Mouse (Mus musculus): Measurements from ENCODE around the gene Tmed2.
"Not testable (repeated sequence)": the region's sequence is repeated elsewhere in the genome, so short reads cannot be mapped to it uniquely, and the experiment has no call there.

Tmed2 gene

DNA sequence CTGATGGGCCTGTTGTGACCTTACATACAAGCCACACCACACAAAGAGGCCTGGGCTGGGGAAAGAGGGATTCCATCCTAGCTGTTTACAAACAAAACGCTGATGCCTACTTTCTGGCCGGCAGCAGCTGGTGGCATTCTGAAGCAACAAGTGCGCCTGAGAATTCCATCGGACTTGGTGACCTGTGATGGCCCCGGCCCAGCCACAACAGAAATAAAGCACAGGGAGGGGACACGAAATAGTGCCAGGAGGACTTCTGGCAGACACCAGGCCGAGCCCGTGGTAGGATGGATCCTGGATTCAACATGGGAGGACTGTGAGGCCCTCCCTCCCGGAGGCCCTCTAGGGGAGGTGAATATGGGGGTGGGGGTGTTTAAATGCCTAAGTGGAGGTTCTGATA, 11.7 kb upstream of the Tmed2 start:
- DNase-seq, result no peak

DNA sequence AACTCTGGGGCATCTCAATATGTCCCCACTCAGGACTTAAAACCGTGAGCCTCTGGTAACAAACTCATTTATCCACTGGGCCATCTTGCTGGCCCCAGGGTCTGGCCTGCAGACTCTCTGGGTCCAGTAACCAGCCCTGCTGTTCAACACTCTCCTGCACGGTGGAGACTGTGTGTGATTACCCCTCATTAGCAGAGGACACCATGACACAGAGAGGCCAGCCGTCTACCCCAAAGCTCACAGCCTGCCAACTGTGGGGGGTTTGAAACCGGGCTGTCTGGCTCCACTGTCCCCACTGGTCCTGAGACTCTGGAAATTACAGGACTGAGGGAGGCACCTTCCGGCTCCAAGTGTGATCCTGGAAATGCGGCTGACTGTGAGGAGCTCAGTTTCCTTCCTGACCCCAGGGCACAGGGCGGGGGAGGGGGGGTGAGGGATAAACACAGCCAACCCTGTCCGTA, 11.3 kb upstream of the Tmed2 start:
- no peak for DNase-seq

DNA sequence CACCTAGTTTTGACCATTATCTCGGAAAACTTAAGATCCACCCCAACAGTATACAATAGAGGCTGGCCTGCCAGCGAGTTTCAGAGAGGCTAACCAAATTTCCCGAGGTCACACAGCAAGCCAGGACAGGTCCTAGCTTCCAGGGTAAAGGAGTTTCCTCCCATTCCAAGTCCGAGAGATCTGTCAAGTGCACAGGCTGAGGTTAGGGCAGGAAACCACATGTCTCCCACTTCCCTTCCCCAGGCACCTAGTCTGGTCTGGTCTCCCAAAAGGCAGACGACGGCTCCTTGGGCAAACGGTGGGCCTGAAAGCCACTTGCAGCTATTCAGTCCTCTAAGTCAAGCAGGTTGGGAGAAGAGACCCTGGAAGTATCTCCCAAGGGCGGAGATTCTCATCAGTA, 10.8 kb upstream of the Tmed2 start:
- no peak for DNase-seq

DNA sequence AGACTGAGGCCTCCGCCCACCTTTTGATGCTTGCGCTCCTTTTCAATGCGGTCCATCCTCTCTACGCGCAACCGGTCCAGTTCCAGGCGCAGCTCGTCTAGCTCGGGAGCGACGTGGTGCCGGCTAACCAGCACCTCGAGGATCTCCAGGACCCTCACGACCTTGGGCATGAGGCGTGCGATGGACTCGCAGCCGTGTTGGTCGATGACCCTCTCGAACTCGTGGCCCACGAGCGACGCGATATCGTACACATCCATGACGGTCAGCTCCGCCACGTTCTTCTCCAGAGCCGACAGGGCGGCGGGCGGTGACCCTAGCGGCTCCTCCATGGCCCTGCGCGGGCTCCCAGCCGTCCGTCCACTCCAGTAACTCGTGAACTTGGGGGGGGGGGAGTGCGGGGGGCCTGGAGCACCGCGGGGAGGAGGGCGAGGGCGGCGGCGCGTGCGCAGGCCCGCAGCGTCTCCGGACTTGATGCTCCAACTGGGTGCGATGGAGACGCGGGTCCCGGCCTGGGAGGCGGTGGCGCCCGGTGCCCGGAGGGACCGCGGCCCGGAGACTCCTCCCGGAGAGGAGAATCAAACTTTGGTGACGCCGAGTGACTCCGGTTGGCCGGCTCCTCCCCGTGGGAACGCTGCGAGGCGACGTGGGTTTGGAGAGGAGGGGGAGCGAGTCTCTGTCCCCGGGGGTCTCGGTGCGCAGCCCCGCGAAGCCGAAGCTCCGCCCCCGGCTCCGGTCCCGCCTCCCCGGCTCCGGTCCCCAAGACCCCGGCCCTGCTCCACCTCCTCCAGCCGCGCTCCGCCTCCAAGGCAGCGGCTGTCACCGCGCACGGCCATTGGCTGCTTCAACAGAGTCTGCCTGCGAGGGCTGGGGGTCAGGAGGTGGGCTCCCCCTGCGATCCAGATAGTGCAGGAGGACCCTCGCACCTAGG, 9.6 kb upstream of the Tmed2 start, which contains the start of gene Rilpl1:
Gene Rilpl1, minus strand, starts transcription at position 737 of the 928 bp plus-strand sequence.
- DNase-seq, result peak; percentile 41 to 54

DNA sequence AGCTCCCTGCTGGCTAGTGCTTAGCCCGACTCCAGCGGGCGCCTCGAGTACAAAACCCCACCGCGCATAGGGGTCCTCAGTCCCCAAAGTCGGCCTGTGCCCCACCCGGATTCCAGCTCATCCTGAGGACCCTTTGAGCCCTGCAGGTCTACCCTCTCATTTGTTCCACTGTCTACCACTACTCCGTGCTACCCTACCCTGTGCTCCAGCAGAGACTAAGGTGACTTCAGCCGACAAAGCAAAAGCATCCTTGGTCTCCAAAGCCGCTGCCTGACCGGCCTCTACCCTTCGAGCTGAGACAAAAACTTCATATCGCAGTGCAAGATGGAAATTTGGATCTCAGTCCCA, 8.9 kb upstream of the Tmed2 start:
- no peak for DNase-seq

DNA sequence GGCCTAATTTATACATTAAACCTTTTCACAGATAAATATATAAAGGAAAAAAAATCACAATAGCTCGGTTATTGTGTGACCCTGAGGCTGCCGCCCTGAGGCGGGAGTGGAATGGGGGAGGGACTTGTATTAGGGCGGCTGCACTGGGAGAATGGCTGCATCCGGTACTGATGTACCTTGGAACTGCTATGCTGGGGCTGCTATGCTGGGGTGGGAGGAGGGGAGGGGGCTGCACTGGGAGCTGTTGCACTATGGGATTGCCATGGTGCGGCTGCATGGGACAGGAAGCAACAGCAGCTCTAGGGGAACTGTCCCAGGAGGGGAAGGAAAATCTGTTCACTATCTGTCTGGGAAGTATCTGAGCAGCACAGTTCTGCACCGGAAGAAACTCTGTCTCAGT, 8.0 kb upstream of the Tmed2 start:
- no peak for DNase-seq

DNA sequence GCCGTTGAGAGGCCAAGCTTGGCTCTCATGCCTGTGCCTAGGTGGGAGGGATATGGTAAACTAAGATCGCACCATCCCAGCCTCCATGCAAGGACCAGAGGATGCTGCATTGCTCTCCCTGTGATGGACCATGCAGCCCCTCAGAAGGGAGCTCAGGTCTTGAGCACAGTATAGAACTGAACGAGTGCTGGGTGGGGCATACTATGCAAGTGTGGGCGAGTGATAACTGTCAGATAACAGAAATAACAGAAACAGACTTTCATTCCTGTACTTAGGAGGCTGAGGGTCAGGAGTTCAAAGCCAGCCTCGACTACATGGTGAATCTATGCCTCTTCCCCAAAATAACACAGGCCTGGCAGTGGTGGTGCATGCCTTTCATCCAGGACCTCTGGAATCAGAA, 5.5 kb upstream of the Tmed2 start:
- no peak for DNase-seq

DNA sequence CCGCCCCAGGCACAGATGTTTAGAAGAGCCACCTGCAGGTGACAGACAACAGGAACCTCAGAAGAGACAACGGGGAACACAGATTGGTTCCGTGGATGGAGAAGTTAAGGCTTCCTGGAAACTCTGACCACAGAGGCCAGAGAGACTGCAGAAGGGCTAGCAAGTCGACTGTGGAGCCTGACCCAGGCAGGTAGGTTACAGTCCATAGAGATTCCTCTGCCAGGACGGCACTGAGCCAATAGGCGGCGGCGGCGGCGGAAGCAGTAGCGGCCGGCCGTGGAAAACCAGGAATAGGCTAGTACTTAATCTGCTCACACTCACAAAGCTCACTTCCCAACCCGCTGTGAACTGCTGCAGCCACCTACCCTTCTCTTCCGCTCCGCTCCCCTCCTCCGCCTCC, 3.7 kb upstream of the Tmed2 start:
- peak; percentile 25 to 33 for DNase-seq

DNA sequence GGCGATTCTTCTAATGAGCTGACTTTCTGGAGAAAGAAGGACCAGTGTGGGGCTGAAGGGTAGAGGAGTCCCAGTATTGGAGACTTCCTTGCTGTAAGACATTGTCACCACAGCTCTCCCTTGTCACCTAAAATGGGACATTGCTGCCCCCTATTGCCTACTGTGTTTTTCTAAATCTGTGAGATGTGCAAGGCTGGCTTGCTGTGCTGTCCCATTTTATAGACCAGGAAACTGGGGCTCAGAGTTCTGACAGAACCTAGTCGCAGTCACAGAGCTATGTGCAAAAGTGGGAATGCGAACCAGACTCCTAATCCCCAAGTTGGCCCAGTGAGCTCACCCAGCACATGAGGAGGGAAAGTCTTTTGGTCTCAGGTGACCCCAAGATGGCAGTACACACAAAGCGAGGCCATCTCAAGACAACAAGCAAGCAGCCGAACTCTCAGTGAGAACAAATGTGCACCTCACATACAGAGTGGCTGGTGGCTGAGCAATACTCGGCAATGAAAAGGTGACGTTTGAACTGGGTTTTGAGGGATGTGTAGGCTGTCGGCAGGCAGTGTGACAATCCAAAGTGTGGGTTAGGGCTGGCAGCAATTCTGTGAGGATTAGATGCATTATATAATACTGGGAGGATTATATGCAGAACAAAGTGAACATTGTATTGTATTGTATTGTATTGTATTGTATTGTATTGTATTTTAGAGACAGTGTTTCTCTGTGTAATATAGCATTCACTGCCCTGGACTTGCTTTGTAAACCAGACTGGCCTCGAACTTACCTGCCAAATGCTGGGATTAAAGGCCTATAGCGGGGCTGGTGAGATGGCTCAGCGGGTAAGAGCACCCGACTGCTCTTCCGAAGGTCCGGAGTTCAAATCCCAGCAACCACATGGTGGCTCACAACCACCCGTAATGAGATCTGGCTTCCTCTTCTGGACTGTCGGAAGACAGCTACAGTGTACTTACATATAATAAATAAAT, 1.4 kb upstream of the Tmed2 start:
- DNase-seq, result peak; percentile 24 to 59

DNA sequence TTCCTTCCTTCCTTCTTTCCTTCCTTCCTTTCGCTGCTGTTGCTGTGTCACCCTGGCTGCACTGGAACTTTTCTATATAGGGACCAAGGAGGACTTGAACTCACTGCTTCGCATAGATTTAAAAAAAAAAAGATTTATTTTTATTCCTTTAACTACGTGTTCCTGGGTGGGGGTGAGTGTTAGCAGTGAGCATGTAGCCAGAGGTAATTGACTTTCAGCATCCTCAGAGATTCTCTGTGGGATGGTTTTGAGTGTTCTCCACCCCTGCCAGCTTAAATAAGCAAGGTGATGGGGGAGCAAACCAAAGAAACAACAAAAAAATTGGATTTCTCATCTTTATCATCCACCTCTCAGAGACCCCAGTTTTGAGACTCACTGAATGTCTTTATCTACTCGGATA, 590 bp upstream of the Tmed2 start:
- DNase-seq, result no peak

DNA sequence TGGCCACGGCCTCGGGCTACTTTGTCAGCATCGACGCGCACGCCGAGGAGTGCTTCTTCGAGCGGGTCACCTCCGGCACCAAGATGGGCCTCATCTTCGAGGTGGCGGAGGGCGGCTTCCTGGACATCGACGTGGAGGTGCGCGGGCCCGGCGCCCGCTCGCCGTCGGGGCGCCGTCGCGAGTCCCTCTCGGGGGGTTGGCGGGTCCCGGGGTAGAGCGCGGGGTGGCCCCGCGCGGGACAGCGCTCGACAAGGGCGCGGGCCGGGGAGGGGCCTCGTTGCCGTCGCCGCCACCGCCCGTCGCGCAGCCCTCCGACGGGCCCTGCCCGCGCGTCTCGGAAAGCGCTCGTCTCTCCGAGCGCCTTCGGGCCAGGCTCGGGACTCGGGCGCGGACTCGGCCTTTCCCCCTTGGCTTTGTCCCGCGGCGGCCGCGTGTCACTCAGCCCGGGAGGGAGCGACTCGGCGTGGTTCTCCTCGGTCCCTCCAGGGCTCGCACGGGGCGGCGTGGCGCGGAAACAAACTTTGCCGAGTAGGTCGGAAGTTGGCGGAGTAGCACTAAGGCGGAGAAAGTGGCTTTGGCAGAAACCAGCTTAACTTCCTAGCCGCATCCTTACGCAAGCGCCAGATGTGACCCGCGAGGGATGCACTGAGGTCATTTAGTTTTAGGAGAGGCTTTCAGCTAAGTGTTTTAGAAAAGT, 558 bp downstream of the Tmed2 start:
- DNase-seq, result peak; percentile 42 to 53

DNA sequence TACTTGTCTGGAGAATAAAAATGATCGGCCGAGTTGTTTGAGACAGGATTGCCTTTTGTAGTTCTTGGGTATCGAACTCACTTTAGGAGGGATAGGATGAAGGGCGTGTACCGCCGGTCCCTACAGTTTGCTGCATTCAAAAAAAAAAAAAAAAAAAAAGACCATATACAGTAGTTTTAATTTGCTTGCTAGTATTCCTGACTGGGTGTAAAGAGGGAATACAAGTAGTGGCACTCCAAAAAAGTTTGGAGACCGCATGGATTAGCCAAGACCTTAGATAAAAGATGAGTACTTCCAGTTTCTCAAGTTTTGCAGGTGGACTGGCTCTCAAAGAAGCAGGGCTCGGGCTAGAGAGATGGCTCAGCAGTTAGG, 1.1 kb downstream of the Tmed2 start:
- DNase-seq, result no peak

DNA sequence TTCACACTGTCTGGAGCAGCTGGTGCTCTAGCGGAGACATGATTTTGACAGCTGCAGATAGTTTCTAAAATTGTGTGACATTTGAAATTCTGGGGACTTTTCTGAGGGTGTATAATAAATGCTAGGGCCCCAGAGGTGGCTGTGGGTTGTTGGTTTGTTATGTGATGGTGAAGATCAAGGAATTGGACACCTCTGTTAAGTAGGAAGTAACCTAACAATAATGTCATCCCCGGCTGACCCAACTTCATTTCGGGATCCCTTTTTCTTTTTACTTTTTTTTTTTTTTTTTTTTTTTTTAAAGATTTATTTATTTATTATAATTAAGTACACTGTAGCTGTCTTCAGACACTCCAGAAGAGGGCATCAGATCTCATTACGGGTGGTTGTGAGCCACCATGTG, 10.2 kb downstream of the Tmed2 start:
- DNase-seq, result not testable (repeated sequence)

DNA sequence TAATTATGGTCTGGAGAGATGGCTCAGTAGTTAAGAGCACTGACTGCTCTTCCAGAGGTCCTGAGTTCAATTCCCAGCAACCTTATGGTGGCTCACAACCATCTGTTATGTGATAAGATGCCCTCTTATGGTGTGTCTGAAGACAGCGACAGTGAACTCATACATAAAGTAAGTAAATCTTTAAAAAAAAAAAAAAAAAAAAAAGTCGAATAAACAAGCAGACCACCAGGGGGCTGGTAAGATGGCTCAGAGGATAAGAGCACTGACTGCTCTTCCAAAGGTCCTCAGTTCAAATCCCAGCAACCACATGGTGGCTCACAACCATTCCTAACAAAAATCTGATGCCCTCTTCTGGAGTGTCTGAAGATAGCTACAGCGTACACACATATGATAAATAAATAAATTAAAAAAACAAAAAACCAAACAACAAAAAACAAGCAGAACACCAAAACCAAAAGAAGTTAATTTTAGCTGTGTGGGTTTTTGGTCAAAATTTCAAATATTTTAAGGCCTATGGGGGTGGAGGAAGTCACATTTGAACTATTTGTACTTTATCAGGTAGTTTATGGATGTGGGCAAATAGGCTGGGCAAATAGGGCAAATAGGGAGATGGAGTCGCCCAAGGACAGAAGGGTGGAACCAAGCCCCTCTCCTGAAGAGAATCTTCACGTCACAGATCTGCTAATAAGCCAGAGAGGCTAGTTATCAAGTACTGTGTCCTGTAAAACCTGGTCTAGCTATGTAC, 11.0 kb downstream of the Tmed2 start:
- DNase-seq, result not testable (repeated sequence)

DNA sequence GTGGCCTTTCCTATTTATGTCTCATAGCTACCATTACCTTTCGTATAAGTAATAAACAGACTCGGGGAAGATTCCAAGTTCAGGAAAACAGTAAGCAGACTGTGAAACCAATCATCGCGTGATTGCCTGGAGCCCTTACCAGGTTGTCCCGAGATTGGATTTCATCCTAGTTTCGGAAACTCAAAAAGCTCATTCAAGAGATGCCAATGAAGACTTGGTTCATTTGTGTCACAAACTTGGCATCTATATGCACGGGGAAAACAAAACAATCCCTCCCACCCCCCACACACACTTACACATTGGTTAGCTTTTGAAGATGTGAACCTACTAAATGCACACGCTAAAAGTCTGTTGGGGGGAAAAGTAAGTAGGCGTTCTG, 11.6 kb downstream of the Tmed2 start:
- no peak for DNase-seq

DNA sequence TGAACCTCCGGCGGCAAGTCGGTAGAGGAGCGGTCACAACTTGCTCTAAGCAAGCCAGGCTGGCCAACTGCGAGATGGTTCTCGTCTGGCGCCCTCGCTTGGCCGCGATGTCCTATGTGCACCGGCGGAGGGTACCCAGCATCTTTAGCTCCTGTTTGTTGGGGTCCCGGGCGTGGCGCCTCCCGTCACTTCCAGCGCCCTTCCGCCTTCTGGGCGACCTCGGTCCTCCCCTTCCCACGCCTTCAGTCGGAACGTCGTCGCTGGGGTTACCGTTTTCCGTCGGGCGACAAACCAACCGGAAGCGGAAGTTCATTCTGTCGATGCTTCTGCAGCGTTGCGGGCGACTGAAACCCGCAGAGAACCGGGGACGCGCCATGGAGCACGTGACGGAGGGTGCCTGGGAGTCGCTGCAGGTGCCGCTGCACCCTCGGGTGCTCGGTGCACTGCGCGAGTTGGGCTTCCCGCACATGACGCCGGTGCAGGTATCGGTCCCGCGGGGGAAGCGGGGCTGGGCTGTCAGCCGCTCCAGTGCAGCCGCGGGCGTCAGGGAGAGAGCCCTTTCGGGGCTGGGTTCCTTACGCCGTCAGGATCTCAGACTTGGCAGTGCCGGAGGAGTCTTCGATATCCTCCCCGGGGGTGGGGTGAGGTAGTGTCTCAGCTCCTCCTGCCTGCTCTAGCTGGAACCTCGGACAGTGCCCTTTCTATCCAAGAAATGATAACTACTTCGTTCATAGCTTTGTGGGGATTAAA, 12.2 kb downstream of the Tmed2 start, which contains the start of gene Ddx55:
Gene Ddx55, plus strand, starts transcription at position 307 of the 750 bp plus-strand sequence.
- peak; percentile 81 to 85 for DNase-seq

DNA sequence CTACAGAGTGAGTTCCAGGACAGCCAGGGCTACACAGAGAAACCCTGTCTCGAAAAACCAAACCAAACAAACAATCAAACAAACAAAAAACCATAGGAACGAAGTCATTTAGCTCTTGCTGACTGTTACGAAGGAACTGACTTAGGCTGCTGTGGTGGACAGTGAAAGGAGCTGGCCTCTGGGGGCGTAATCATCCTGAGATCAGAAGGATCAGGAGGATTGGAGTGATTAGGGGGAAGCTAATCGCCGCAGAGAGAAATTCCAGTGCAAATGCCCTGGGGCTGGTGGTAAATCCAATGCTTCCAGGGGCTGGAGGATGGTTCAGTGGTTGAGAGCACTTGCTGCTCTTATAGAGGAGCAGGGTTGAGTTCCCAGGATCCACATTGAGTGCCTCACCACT, 13.1 kb downstream of the Tmed2 start:
- no peak for DNase-seq

DNA sequence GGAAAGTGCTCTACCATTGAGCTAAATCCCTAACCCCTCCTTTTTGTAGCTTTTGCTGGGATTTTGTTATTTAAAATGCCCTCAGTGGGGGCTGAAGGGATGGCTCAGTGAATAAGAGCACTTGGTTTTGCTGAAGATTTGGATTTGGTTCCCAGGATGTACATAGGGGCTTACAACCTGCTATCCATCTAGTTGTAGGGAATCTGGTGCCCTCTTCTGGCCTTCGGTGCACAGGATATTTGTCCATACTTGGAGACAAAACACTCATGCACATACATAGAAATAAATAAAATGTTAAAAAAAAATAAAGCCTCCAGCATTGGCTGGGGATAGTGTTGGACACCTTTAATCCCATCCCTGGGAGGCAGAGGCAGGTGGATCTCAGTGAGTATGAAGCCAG, 14.7 kb downstream of the Tmed2 start:
- no peak for DNase-seq

DNA sequence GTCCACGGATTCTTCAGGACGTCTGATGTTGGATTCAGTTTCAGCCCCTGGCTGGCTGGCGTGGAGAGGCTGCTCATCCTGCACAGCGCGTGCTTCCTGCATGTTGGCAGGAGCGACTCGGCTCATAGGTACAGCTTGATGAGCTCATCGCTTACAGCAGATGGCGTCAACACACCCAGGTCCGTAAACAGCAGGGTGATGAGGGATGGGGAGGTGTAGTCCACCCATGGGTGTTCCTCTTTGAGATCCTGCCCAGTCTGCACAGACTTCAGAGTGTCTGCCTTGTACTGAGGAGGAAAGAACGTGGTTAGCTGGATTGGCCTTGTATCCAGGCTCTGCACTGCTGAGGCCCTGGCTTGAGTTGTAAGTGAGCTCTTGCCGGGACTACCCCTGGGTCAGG, 30.6 kb downstream of the Tmed2 start:
- no peak for DNase-seq

DNA sequence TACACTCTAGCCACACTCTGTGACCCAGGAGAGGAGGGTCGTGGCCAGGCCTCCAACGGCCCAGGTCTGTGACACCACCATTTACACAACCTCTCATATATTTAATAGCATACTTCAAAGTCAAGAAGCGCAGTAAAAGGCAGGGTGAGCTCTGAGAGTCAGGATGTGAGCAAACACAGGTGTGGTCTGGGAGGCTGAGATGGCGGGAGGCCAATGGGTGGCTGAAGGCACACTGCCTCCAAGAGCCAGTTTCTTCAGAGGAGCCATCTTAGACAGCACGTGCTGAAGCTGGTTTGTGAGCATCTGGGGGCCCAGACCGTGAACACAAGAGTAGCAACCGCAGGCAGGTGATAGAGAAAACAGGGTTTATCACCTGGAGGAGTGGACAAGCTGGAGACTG, 35.0 kb downstream of the Tmed2 start:
- DNase-seq, result no peak

DNA sequence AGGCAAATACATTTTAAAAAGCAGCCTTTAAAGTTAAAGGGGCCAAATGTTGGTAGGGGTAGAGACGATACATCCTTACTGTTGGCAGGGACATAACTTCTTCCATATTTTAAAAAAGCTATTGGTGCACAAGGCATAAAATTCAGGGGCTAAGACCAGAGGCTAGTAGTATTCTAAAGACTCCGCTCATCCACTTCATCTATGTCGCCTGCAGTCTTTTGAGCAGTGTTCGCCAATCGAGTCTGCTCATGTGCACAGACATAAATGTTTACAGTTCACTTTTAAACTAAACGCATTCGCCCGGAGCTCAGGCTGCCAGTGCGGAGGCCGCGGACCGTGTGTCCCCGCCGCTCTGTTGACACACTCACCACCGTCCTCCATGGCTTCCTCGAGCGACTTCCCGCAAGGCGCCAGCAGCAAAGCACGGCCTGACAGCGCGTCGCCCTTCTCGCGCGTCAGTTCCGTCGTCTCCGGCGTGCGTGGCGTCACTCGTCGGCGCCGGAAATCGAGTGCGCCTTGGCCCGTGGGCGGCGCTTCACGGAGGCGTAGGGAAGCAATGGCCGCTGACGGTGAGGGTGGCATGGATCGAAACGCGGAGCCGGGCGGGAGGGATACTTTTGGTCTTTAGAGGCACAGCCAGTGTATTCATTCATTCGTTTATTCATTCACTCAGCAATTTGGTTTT, 38.3 kb downstream of the Tmed2 start, which contains the start of the genes Eif2b1 and Gtf2h3:
Gene Eif2b1, minus strand, starts transcription at position 499 of the 685 bp plus-strand sequence.
Gene Gtf2h3, plus strand, starts transcription at position 508 of the 685 bp plus-strand sequence.
- DNase-seq, result peak; percentile 84 to 92

Measured in spleen, adult 18-20 months (tissue).